Mouse (Mus musculus): ENCODE measurements around the gene Tigd3.

Tigd3 gene

GRCm38 (mm10) chr19:5894002-5894678 lies at the start of gene Tigd3:
TSS of gene Tigd3 (minus strand) at chr19:5894149.
- DNase-seq = peak; percentile 96

GRCm38 (mm10) chr19:5943404-5943803 lies 49.5 kb upstream of the Tigd3 start:
- no peak for DNase-seq

- no peak for DNase-seq
Measured at GRCm38 (mm10) chr19:5942581-5942980, 48.6 kb upstream of the Tigd3 start.

GRCm38 (mm10) chr19:5940656-5941055 lies 46.7 kb upstream of the Tigd3 start:
- DNase-seq = no peak

GRCm38 (mm10) chr19:5940173-5940572 lies 46.2 kb upstream of the Tigd3 start:
- peak; percentile 93 for DNase-seq

- DNase-seq = peak; percentile 54
Measured at GRCm38 (mm10) chr19:5939715-5940114, 45.8 kb upstream of the Tigd3 start.

- no peak for DNase-seq
Measured at GRCm38 (mm10) chr19:5938516-5938915, 44.6 kb upstream of the Tigd3 start.

GRCm38 (mm10) chr19:5937836-5938406 lies 44.0 kb upstream of the Tigd3 start:
- no peak for DNase-seq

- DNase-seq = no peak
Measured at GRCm38 (mm10) chr19:5937095-5937835, 43.3 kb upstream of the Tigd3 start.

- DNase-seq = no peak
Measured at GRCm38 (mm10) chr19:5935691-5936090, 41.7 kb upstream of the Tigd3 start.

GRCm38 (mm10) chr19:5935266-5935665 lies 41.3 kb upstream of the Tigd3 start:
- no peak for DNase-seq

GRCm38 (mm10) chr19:5929634-5930596 lies 36.0 kb upstream of the Tigd3 start:
- DNase-seq = no peak

GRCm38 (mm10) chr19:5928546-5928945 lies 34.6 kb upstream of the Tigd3 start:
- DNase-seq = no peak

- no peak for DNase-seq
Measured at GRCm38 (mm10) chr19:5928104-5928503, 34.2 kb upstream of the Tigd3 start.

GRCm38 (mm10) chr19:5927532-5927931 lies 33.6 kb upstream of the Tigd3 start:
- DNase-seq = no peak

- DNase-seq = no peak
Measured at GRCm38 (mm10) chr19:5927026-5927425, 33.1 kb upstream of the Tigd3 start.

GRCm38 (mm10) chr19:5925311-5925855 lies 31.4 kb upstream of the Tigd3 start:
- no peak for DNase-seq

- peak; percentile 95 for DNase-seq
Measured at GRCm38 (mm10) chr19:5924713-5925093, 30.8 kb upstream of the Tigd3 start, which contains the start of gene Cdc42ep2. TSS of gene Cdc42ep2 (minus strand) at chr19:5924816.

- peak; percentile 90 for DNase-seq
Measured at GRCm38 (mm10) chr19:5923990-5924712, 30.2 kb upstream of the Tigd3 start.

- DNase-seq = no peak
Measured at GRCm38 (mm10) chr19:5922963-5923362, 29.0 kb upstream of the Tigd3 start.

- DNase-seq = no peak
Measured at GRCm38 (mm10) chr19:5922119-5922942, 28.4 kb upstream of the Tigd3 start.
